Mouse (Mus musculus): ENCODE data around the gene Ssbp3. TPM values are rescaled to one million over a fixed set of nuclear protein-coding genes. Genes with fewer than 3 reads are reported as not detected.

Ssbp3 gene
- polyA plus RNA-seq (2015; fragmentation: Nextera tagmentation; extraction: Ambion mirVana): 143 and 151 TPM in 2 replicates

DNA sequence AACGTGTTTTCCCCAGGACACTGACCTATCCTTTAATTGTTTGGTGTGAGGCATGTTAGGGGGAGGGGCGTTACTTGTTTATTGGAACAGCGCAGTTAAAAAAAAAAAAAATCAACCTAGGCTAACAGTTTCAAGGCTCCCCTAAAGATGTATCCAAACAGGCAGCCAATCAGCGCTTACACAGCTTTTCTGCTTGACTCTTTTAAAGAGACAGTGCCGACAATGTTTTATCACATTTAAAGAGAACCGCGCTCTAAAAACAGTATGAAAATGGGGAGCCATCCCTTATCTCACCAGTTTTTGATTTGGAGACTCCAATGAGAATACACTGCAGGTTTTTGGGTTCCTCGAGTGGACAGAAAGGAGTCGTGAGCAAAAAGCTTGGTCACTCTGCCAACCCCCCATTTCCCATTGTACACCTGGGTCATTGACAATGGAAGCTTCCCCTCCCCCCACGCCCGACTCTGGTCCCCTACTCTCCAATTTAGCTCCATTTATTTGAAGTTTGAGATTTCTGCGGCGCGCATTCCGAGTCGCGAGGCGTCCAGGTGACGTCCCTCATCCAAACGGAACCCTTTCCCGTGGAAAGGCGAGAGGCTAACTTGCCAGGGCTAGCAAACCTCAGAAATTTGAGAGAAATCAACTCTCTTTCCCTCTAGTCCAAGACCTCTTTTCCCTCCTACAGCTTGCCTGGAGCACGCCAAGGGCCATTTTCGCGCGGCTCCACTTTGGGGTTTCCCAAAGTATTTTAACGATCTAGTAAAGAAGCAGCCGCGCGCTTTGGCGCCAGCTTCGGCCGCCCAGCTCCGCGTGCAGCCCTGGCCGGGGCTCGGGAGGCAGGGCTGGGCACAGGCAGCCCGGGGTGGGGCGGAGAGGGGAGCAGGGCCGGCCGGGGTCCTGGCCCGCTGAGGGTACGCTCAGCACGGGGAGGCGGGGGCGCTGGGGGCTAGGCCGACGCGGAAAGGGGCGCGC, at the start of gene Ssbp3:
Ssbp3 (plus strand) TSS at position 501 of the 972 bp plus-strand sequence.
- Histone ChIP-seq H3K27me3 (no peaks in the 10 kb centered on the region), H3K27ac (replicated peaks) (peak within 1 kb of the TSS; percentile 99), H3K4me2 (peak within 1 kb of the TSS; percentile 85), H3K4me1 (replicated peaks) (peaks cover 55% of the 10 kb centered on the region), H3K9ac (peak within 1 kb of the TSS; percentile 98), H3K36me3 (peaks cover 4% of the 10 kb centered on the region; the same call in 1 of the 2 replicates), H3K9me3 (no peaks in the 10 kb centered on the region), H3K4me3 (peak within 1 kb of the TSS; percentile 96)
- ATAC-seq (ENCODE audit: low FRiP score, low read depth): peak; percentile 57
- WGBS: under 1% methylated on average over 44 of the region's 51 CpGs

DNA sequence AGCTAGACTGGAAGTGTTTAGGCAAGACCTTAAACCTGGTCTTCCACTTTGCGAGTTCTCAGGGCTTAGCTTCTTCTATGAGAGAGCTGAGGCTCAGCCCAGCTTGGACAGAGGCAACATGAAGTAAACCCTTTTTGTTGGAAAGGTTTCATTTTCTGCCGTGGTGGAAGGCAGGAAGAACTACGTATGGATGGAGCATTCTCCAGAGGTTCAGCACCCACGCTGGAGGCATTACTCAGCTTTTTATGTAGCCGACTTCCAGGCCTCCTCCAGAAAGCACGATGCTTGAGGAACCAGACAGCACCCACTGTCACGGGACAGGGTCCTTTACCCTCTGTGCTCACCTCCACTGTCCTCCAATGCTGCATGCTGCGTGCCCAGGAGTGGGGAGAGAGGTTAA, 48.6 kb upstream of the Ssbp3 start:
- H3K9ac ChIP-seq: no peak overlapping the region
- H3K36me3 ChIP-seq: no peaks in the 10 kb centered on the region
- H3K9me3 ChIP-seq: no peaks in the 10 kb centered on the region
- H3K27ac ChIP-seq (replicated peaks): no peak overlapping the region
- no peak for ATAC-seq (ENCODE audit: low FRiP score, low read depth)
- no peak overlapping the region for H3K4me2 ChIP-seq
- H3K4me3 ChIP-seq: no peak overlapping the region
- WGBS: 73% methylated on average over 8 of the region's 8 CpGs
- peaks cover 21% of the 10 kb centered on the region for H3K4me1 ChIP-seq (replicated peaks)
- no peaks in the 10 kb centered on the region for H3K27me3 ChIP-seq

DNA sequence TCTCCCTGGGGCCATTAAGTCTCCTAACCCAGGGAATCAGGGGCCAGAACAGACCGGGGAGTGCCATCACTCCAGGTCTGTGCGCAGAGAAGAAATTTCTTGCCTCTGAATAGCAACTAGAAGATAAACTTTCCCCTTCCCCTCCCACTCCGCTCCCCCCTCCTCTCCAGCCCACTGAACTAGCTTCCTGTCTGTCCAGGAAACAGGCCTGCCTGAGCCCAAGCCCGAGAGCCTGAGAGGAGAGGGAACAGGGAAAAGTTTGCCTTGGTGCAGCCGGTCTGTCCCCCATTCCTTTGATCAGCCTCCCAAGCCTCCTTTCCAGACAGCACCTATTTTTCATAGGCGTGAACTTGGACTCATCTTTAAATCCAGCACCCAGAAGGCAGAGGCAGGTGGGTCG, 48.2 kb upstream of the Ssbp3 start:
- no peaks in the 10 kb centered on the region for H3K9me3 ChIP-seq
- H3K27ac ChIP-seq (replicated peaks): no peak overlapping the region
- no peaks in the 10 kb centered on the region for H3K36me3 ChIP-seq
- no peak overlapping the region for H3K4me2 ChIP-seq
- H3K4me3 ChIP-seq: no peak overlapping the region
- H3K9ac ChIP-seq: no peak overlapping the region
- ATAC-seq (ENCODE audit: low FRiP score, low read depth): no peak
- 62% methylated on average over 7 of the region's 7 CpGs for WGBS
- H3K4me1 ChIP-seq (replicated peaks): peaks cover 24% of the 10 kb centered on the region
- H3K27me3 ChIP-seq: no peaks in the 10 kb centered on the region

DNA sequence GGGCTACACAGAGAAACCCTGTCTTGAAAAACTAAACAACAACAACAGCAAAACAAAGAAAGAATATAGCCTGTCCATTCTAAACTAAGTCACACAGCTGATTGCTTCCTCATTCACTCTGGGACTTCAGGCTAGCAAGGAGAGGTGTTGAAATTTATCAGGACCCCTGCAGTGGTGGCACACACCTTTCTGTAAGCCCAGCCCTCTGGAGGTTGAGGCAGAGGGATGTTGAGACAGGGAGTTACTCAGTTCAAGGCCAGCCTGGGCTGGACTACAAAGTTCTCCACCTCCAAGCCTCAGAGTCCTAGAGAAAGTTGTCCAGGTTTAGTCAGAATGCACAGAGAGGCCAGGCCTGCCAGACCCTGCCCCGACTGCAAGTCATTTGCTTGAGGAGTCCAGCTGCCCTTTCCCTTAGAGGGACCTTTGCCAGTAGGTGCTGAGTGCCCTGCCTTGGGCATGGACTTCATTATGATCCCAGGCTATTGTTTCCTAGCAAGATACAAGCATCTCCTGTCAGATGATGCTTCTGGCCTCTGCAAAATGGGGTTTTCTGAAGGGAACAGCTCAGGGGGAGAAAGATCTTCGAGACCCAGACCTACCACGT, 47.6 kb upstream of the Ssbp3 start:
- H3K4me2 ChIP-seq: no peak overlapping the region
- no peaks in the 10 kb centered on the region for H3K27me3 ChIP-seq
- H3K4me1 ChIP-seq (replicated peaks): peaks cover 24% of the 10 kb centered on the region
- WGBS: 34% methylated on average over 3 of the region's 3 CpGs
- no peaks in the 10 kb centered on the region for H3K36me3 ChIP-seq
- H3K9me3 ChIP-seq: no peaks in the 10 kb centered on the region
- no peak overlapping the region for H3K27ac ChIP-seq (replicated peaks)
- no peak overlapping the region for H3K4me3 ChIP-seq
- no peak for ATAC-seq (ENCODE audit: low FRiP score, low read depth)
- H3K9ac ChIP-seq: no peak overlapping the region

DNA sequence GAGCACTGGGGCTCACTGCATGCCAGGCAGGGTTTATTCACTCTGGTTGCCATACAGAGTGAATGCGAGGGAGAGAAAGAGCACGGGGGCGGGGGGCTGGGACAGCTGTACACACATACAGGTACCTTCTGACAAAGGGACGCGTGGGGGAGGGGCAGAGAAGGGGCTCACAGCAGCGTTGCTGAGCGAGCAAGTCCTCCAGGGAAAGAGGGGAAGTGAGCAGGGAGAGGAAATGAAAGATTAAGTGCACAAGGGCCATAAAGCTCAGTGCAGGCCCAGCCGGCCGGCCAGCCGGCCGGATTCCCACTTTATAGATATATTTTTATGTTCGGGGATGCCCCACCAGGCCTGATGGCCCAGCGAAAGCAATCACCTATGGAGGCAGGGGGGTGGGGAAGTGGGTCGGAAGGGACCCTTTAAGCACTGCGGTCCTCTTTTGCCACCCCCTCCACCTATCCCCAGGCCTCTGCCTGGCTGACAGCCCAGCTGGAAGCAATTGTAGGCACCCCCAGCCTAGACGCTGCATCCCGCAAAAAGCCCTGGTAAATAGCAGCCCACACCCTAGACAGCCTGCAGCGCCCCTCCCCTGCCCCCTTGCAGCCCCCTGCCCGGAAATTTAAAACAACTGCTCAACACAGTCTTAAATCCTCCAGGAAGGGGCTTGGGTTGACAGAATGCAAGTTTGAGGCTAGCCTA, 44.9 kb upstream of the Ssbp3 start:
- H3K4me3 ChIP-seq: no peak overlapping the region
- no peak overlapping the region for H3K4me2 ChIP-seq
- no peaks in the 10 kb centered on the region for H3K36me3 ChIP-seq
- peak; percentile 16; the same call in 1 of the 2 replicates for ATAC-seq (ENCODE audit: low FRiP score, low read depth)
- H3K27ac ChIP-seq (replicated peaks): peak overlapping the region; percentile 14; the same call in 1 of the 2 replicates
- no peak overlapping the region for H3K9ac ChIP-seq
- H3K9me3 ChIP-seq: no peaks in the 10 kb centered on the region
- no peaks in the 10 kb centered on the region for H3K27me3 ChIP-seq
- H3K4me1 ChIP-seq (replicated peaks): peaks cover 24% of the 10 kb centered on the region
- 10% methylated on average over 19 of the region's 19 CpGs for WGBS

DNA sequence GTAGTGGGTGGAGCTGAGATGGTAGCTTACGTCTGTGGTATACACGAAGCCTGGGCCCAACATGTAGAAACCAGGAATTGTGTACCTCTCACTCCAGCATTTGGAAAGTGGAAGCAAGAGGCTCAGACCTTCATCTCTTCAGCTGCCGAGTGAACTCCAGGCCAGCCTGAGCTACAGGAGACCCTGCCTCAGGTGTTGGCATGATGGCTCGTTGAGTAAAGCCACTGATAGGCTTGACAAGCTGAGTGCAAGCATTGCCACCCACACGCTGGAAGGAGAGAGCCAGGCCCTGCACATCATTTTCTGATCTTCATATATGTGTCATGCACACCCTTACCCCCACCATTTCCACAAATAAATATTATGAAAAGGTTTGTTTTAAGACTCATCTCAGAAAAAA, 44.1 kb upstream of the Ssbp3 start:
- Histone ChIP-seq H3K9me3 (no peaks in the 10 kb centered on the region), H3K9ac (no peak overlapping the region), H3K4me2 (no peak overlapping the region), H3K27ac (replicated peaks) (0 out of 2 replicates have a peak overlapping the region, but pooled peaks have one; percentile 40), H3K27me3 (no peaks in the 10 kb centered on the region), H3K4me3 (no peak overlapping the region), H3K4me1 (replicated peaks) (peaks cover 24% of the 10 kb centered on the region), H3K36me3 (no peaks in the 10 kb centered on the region)
- 60% methylated on average over 5 of the region's 5 CpGs for WGBS
- ATAC-seq (ENCODE audit: low FRiP score, low read depth): no peak

DNA sequence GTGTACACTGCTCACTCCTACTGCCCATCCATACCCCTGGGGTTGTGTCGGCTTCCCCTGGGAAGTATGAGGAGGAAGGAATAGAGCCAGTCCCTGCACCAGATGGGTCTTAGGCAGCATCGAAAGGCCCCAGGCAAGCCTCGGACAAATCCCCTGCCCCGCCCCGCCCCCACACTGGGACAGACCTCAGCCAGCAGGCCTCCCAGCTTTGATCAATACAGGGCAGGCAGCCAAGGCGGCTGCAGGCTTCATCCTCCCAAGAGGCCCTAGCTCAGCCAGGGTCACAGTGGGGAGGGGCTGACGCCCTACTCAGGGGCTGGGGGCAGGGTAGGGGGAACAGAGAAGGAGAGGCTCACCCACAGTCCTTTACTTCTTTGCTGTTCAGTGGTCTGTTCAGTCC, 43.7 kb upstream of the Ssbp3 start:
- H3K9ac ChIP-seq: no peak overlapping the region
- H3K4me1 ChIP-seq (replicated peaks): peaks cover 24% of the 10 kb centered on the region
- no peak overlapping the region for H3K4me3 ChIP-seq
- 4% methylated on average over 7 of the region's 7 CpGs for WGBS
- H3K4me2 ChIP-seq: no peak overlapping the region
- no peaks in the 10 kb centered on the region for H3K27me3 ChIP-seq
- peak; percentile 79 for ATAC-seq (ENCODE audit: low FRiP score, low read depth)
- peak overlapping the region; percentile 40; the same call in 1 of the 2 replicates for H3K27ac ChIP-seq (replicated peaks)
- H3K9me3 ChIP-seq: no peaks in the 10 kb centered on the region
- no peaks in the 10 kb centered on the region for H3K36me3 ChIP-seq

DNA sequence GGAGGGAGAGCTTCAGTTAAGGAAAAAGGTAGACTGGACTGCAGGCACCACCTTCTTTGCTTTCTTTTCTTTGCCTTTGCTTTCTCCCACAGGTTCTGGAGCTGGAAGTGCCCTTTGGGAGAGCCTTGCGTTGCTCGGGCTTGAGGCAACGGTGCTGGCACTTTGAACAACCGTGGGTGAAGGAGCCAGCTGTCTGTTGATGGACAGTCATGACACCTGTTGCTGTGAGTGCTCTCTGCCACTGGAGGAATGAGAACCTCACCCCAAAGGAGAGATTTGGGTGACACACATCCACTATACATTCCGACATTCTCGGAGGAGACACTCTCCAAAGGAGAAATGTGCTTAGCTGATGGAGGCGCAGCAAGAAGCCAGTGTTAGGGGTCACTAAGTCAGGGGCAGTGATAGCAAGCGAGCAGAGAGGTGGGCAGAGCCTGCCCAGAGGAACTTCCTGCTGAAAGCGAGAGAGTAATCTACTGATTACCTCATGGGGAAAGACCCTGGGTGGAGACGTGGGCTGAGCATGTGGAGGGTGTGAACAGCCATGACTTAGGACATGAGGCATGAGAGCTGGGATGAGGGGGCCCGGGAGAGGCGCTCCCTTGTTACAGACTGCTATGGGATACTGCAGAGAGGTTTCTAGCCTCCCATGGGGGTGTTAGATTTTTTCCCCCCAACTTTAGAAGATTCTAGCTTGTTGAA, 41.6 kb upstream of the Ssbp3 start:
- Histone ChIP-seq H3K36me3 (no peaks in the 10 kb centered on the region), H3K9me3 (no peaks in the 10 kb centered on the region), H3K4me3 (no peak overlapping the region), H3K27ac (replicated peaks) (no peak overlapping the region), H3K4me1 (replicated peaks) (peaks cover 22% of the 10 kb centered on the region), H3K27me3 (no peaks in the 10 kb centered on the region), H3K9ac (no peak overlapping the region), H3K4me2 (no peak overlapping the region)
- WGBS: 74% methylated on average over 12 of the region's 12 CpGs
- no peak for ATAC-seq (ENCODE audit: low FRiP score, low read depth)

DNA sequence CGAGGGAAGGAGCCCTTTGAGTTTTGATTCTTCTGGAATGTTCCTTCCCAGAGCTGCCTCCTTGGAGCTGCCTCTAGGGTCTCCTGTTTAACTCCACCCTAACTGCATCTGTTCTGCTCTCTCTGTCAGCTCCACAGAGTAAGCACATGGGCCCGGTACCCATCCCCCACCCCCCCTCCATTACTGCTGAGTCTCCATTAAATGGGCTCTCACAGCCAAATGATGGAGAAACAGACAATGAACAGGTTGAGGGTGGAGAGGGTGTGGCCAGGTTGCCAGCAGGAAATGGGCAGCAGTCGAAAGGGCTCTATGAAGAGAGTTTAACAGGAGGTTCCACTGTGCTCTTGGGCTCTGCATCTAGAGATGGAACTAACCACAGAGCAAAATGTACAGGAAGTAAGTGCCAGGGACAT, 41.0 kb upstream of the Ssbp3 start:
- Histone ChIP-seq H3K9ac (no peak overlapping the region), H3K27me3 (no peaks in the 10 kb centered on the region), H3K9me3 (no peaks in the 10 kb centered on the region), H3K4me1 (replicated peaks) (peaks cover 22% of the 10 kb centered on the region), H3K36me3 (no peaks in the 10 kb centered on the region), H3K4me2 (no peak overlapping the region), H3K4me3 (no peak overlapping the region), H3K27ac (replicated peaks) (no peak overlapping the region)
- ATAC-seq (ENCODE audit: low FRiP score, low read depth): no peak
- WGBS: 77% methylated on average over 3 of the region's 3 CpGs

DNA sequence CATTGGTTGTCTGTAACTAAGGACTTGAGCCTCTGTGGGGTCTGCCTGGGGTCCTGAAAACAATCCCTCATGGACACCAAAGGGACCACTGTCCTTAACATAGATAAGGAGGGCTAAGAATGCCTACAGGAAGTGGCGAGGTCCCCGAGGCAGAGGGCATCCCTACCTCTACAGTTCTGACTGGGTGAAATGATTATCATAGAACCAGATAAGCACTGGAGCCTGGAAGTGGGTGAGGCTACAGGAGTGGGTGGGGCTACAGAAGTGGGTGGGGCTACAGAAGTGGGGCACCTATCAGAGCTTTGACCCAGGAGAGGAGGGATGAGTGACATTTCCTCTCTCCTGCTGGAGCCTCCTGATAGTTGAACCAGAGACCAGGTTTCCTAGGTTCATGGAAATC, 39.9 kb upstream of the Ssbp3 start:
- H3K4me2 ChIP-seq: no peak overlapping the region
- no peak overlapping the region for H3K4me3 ChIP-seq
- 80% methylated on average over 2 of the region's 2 CpGs for WGBS
- H3K9me3 ChIP-seq: no peaks in the 10 kb centered on the region
- no peak overlapping the region for H3K27ac ChIP-seq (replicated peaks)
- H3K9ac ChIP-seq: no peak overlapping the region
- peaks cover 17% of the 10 kb centered on the region for H3K4me1 ChIP-seq (replicated peaks)
- H3K27me3 ChIP-seq: no peaks in the 10 kb centered on the region
- no peak for ATAC-seq (ENCODE audit: low FRiP score, low read depth)
- H3K36me3 ChIP-seq: no peaks in the 10 kb centered on the region

DNA sequence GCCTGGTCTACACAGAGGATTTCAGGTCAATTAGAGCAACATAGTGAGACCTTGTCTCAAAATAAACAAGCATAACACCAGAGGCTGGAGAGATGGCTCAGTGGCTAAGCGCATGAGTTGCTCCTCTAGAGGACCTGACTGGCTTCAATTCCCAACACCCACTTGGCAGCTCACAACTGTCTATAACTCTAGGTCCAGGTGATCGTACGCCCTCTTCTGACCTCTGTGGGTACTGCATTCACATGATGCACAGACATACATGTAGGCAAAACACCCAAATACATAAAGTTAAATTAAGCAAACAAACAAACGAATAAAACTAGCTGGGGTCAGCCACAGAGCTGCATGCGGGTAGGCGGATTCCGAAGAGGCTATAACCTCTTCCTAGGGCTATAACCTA, 36.0 kb upstream of the Ssbp3 start:
- Histone ChIP-seq H3K4me2 (no peak overlapping the region), H3K27me3 (no peaks in the 10 kb centered on the region), H3K9me3 (no peaks in the 10 kb centered on the region), H3K4me3 (no peak overlapping the region), H3K9ac (no peak overlapping the region), H3K36me3 (no peaks in the 10 kb centered on the region), H3K4me1 (replicated peaks) (no peaks in the 10 kb centered on the region), H3K27ac (replicated peaks) (no peak overlapping the region)
- 87% methylated on average over 7 of the region's 7 CpGs for WGBS
- no peak for ATAC-seq (ENCODE audit: low FRiP score, low read depth)

Measured in hindbrain, embryonic 15.5 days (tissue).